Mouse (Mus musculus): ENCODE results near the gene Mef2c.

GRCm38 (mm10) chr13:83604320-83604719 is 100.5 kb downstream of the Mef2c start:
- no peak for TF ChIP-seq POLR2A (IDR thresholded peaks at IDR 0.05; ENCODE audit: extremely low read depth, insufficient read depth, low read length)
- no peak for TF ChIP-seq CTCF (IDR thresholded peaks at IDR 0.05; ENCODE audit: extremely low read depth, insufficient read depth, low read length)
